Mouse (Mus musculus) heart, embryonic 14.5 days (tissue): ENCODE measurements around the gene Asic2. TPM values are rescaled to one million over a fixed set of nuclear protein-coding genes. Genes with fewer than 3 reads are reported as not detected.

ENCODE experiments used
- ATAC-seq: fragments of 200-750 bp; cut with Nextera tagmentation; 2 replicates; pipeline ENCODE4 v1.8.0; 2017; ENCODE audit warnings: low read depth, moderate TSS enrichment; ENCODE audit not compliant: insufficient number of reproducible peaks, insufficient read depth, low FRiP score
- H3K27ac ChIP-seq, 2 experiments: fragments of 200-500 bp in 1 of 2; fragments of 300-500 bp in 1 of 2; sonication (generic) in 1 of 2; replicated peaks in 1 of 2; 2 replicates each; pipeline ENCODE4 v1.5.1; 2012 to 2014; ENCODE audit warnings: low read depth in 2 of 2, low read length in 2 of 2, control low read depth in 1 of 2, mild to moderate bottlenecking in 1 of 2, mixed read lengths in 1 of 2; ENCODE audit not compliant: control insufficient read depth in 1 of 2, insufficient read depth in 1 of 2
- H3K27me3 ChIP-seq: fragments of 300-500 bp; sonication (generic); 2 replicates; pipeline ENCODE4 v1.6.1; 2014; ENCODE audit warnings: mild to moderate bottlenecking, low read length, control low read depth; ENCODE audit not compliant: control insufficient read depth, insufficient read depth
- H3K36me3 ChIP-seq: fragments of 300-500 bp; sonication (generic); 2 replicates; pipeline ENCODE4 v1.6.1; 2014; ENCODE audit warnings: mild to moderate bottlenecking, control low read depth, low read length, mixed read lengths; ENCODE audit not compliant: control insufficient read depth, insufficient read depth
- H3K4me1 ChIP-seq, 2 experiments: fragments of 200-500 bp in 1 of 2; fragments of 300-500 bp in 1 of 2; sonication (generic) in 1 of 2; 2 replicates each; pipeline ENCODE4 v1.6.1; 2012 to 2014; ENCODE audit warnings: low read length in 2 of 2, control low read depth in 1 of 2, mixed read lengths in 1 of 2; ENCODE audit not compliant: control insufficient read depth in 2 of 2, insufficient read depth in 2 of 2
- H3K4me2 ChIP-seq: fragments of 300-500 bp; sonication (generic); 2 replicates; pipeline ENCODE4 v1.6.1; 2014; ENCODE audit warnings: mild to moderate bottlenecking, low read length
- H3K4me3 ChIP-seq, 2 experiments: fragments of 200-500 bp in 1 of 2; fragments of 300-500 bp in 1 of 2; sonication (generic) in 1 of 2; 2 replicates each; pipeline ENCODE4 v1.5.1; 2012 to 2014; ENCODE audit warnings: low read length in 2 of 2, mild to moderate bottlenecking in 2 of 2, control low read depth in 1 of 2, low read depth in 1 of 2, moderate library complexity in 1 of 2; ENCODE audit not compliant: control insufficient read depth in 1 of 2, insufficient read depth in 1 of 2
- H3K9ac ChIP-seq: fragments of 300-500 bp; sonication (generic); 2 replicates; pipeline ENCODE4 v1.6.1; 2014; ENCODE audit warnings: mild to moderate bottlenecking, low read length
- H3K9me3 ChIP-seq: fragments of 300-500 bp; sonication (generic); 2 replicates; pipeline ENCODE4 v1.6.1; 2016; ENCODE audit warnings: low read length, control low read depth; ENCODE audit not compliant: control insufficient read depth
- WGBS: fragments of 180-500 bp; shearing (Covaris S2); extraction: QIAGEN DNeasy Blood & Tissue Kit; methylation state at CpG from one replicate; pipeline ENCODE4 v1.1.7; 2014; 5-methylcytosine and 5-hydroxymethylcytosine counted together
- polyA plus RNA-seq: library from polyadenylated mRNA; unstranded; fragments of >200 nt; fragmentation: Nextera tagmentation; extraction: Ambion mirVana; gene quantifications from 2 replicates; pipeline ENCODE4 v1.2.1, GENCODE M21; 2014

Gene Asic2
- polyA plus RNA-seq, 1 experiment from 2014 or later: not detected

- no peaks in the 10 kb centered on the region for H3K36me3 ChIP-seq
- 81% methylated on average over 6 of the region's 6 CpGs for WGBS
- H3K4me1 ChIP-seq: no peaks in the 10 kb centered on the region
- ATAC-seq: no peak
- no peak overlapping the region for H3K27ac ChIP-seq
- H3K27me3 ChIP-seq: no peaks in the 10 kb centered on the region
- no peak overlapping the region for H3K4me2 ChIP-seq
- H3K4me3 ChIP-seq: no peak overlapping the region
- H3K9ac ChIP-seq: no peak overlapping the region
- H3K9me3 ChIP-seq: no peaks in the 10 kb centered on the region
Measured at GRCm38 (mm10) chr11:81013501-81013900, 954.8 kb downstream of the Asic2 start.

- Histone ChIP-seq H3K9ac (no peak overlapping the region), H3K4me1 (no peaks in the 10 kb centered on the region), H3K4me3 (no peak overlapping the region), H3K27ac (no peak overlapping the region), H3K4me2 (no peak overlapping the region), H3K9me3 (no peaks in the 10 kb centered on the region), H3K27me3 (no peaks in the 10 kb centered on the region), H3K36me3 (no peaks in the 10 kb centered on the region)
- WGBS: 79% methylated on average over 7 of the region's 7 CpGs
- ATAC-seq: no peak
Measured at GRCm38 (mm10) chr11:81010766-81011165, 957.5 kb downstream of the Asic2 start.

- Histone ChIP-seq H3K9ac (no peak overlapping the region), H3K27me3 (no peaks in the 10 kb centered on the region), H3K9me3 (no peaks in the 10 kb centered on the region), H3K36me3 (no peaks in the 10 kb centered on the region), H3K27ac (no peak overlapping the region), H3K4me2 (no peak overlapping the region), H3K4me1 (no peaks in the 10 kb centered on the region), H3K4me3 (no peak overlapping the region)
- 82% methylated on average over 12 of the region's 12 CpGs for WGBS
- ATAC-seq: no peak
Measured at GRCm38 (mm10) chr11:81009366-81009765, 958.9 kb downstream of the Asic2 start.

- no peak overlapping the region for H3K4me3 ChIP-seq
- no peaks in the 10 kb centered on the region for H3K36me3 ChIP-seq
- H3K27me3 ChIP-seq: no peaks in the 10 kb centered on the region
- WGBS: 47% methylated on average over 2 of the region's 2 CpGs
- no peak overlapping the region for H3K9ac ChIP-seq
- ATAC-seq: no peak
- no peaks in the 10 kb centered on the region for H3K4me1 ChIP-seq
- no peak overlapping the region for H3K4me2 ChIP-seq
- H3K27ac ChIP-seq: no peak overlapping the region
- no peaks in the 10 kb centered on the region for H3K9me3 ChIP-seq
Measured at GRCm38 (mm10) chr11:81005831-81006230, 962.4 kb downstream of the Asic2 start.

GRCm38 (mm10) chr11:81002769-81003430 lies 965.4 kb downstream of the Asic2 start:
- no peak overlapping the region for H3K27ac ChIP-seq
- H3K4me2 ChIP-seq: no peak overlapping the region
- H3K4me1 ChIP-seq: no peaks in the 10 kb centered on the region

GRCm38 (mm10) chr11:80995621-80996020 lies 972.6 kb downstream of the Asic2 start:
- no peak overlapping the region for H3K4me2 ChIP-seq
- no peak overlapping the region for H3K27ac ChIP-seq
- H3K9ac ChIP-seq: no peak overlapping the region
- ATAC-seq: no peak
- 83% methylated on average over 5 of the region's 5 CpGs for WGBS
- no peaks in the 10 kb centered on the region for H3K4me1 ChIP-seq
- H3K4me3 ChIP-seq: no peak overlapping the region
- H3K36me3 ChIP-seq: no peaks in the 10 kb centered on the region
- H3K9me3 ChIP-seq: no peaks in the 10 kb centered on the region
- H3K27me3 ChIP-seq: no peaks in the 10 kb centered on the region

More at GRCm38 (mm10) chr11:81002769-81003430, 965.4 kb downstream of the Asic2 start:
- Histone ChIP-seq H3K9me3 (no peaks in the 10 kb centered on the region), H3K36me3 (no peaks in the 10 kb centered on the region), H3K9ac (no peak overlapping the region), H3K4me3 (no peak overlapping the region), H3K27me3 (no peaks in the 10 kb centered on the region)
- no peak for ATAC-seq
- WGBS: 86% methylated on average over 10 of the region's 10 CpGs

- H3K9me3 ChIP-seq: no peaks in the 10 kb centered on the region
Measured at GRCm38 (mm10) chr11:80983530-80983929, 984.7 kb downstream of the Asic2 start.

GRCm38 (mm10) chr11:80976239-80976855 lies 991.9 kb downstream of the Asic2 start:
- Histone ChIP-seq H3K4me1 (no peaks in the 10 kb centered on the region), H3K27ac (no peak overlapping the region), H3K9ac (no peak overlapping the region), H3K9me3 (no peaks in the 10 kb centered on the region), H3K4me3 (no peak overlapping the region), H3K36me3 (no peaks in the 10 kb centered on the region), H3K27me3 (no peaks in the 10 kb centered on the region), H3K4me2 (no peak overlapping the region)
- ATAC-seq: no peak
- WGBS: 58% methylated on average over 9 of the region's 9 CpGs

More at GRCm38 (mm10) chr11:80983530-80983929, 984.7 kb downstream of the Asic2 start:
- Histone ChIP-seq H3K27ac (no peak overlapping the region), H3K4me2 (no peak overlapping the region), H3K4me3 (no peak overlapping the region), H3K9ac (no peak overlapping the region), H3K4me1 (no peaks in the 10 kb centered on the region), H3K36me3 (no peaks in the 10 kb centered on the region), H3K27me3 (no peaks in the 10 kb centered on the region)
- no peak for ATAC-seq
- 80% methylated on average over 5 of the region's 5 CpGs for WGBS
